Mouse (Mus musculus): ENCODE data around the gene Pard3.

DNA sequence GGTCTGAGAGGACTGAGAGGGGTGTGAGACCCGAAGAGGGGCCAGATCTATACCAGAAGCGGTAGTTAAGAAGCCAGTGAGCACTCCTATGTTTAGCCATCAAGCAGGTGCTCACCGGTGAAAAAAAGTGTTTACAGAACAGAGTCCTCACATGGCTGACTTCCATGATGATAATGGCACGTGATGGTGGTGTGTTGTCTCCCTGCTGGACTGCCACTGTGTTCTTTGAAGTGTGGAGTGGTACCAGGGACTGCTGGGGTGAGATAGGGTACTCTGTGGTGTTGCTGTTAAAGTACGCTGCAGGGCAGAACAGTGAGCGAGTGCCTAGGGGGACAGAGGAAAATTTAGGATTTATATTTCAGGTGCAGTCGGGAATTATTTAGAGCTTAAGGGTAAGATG lies 122.2 kb downstream of the Pard3 start:
- TF ChIP-seq EP300 (IDR thresholded peaks at IDR 0.05; ENCODE audit: low read depth) (no peak), CTCF (IDR thresholded peaks at IDR 0.05; ENCODE audit: low read depth) (no peak)
